Mouse (Mus musculus): ENCODE measurements at regions not wholly inside any gene's neighbourhood (a gene's known extent, or its start where the extent isn't known, plus 50 kb on each side); places are given as distances from the start of the nearest gene placed in this dataset.

GRCm38 (mm10) chr3:35688111-35688510 is 65.8 kb upstream of the Atp11b start:
- 74% methylated on average over 5 of the region's 5 CpGs for WGBS
- no peaks in the 10 kb centered on the region for H3K36me3 ChIP-seq
- DNase-seq (ENCODE audit: low spot score), result no peak
- H3K27ac ChIP-seq, result no peak overlapping the region
- no peak overlapping the region for H3K4me3 ChIP-seq
- no peaks in the 10 kb centered on the region for H3K9me3 ChIP-seq (replicated peaks)
- no peaks in the 10 kb centered on the region for H3K4me1 ChIP-seq
- H3K27me3 ChIP-seq (ENCODE audit: low read depth, poor library complexity, severe bottlenecking), result no peaks in the 10 kb centered on the region

- 29% methylated on average over 4 of the region's 4 CpGs for WGBS
- Histone ChIP-seq H3K36me3 (no peaks in the 10 kb centered on the region), H3K4me1 (no peaks in the 10 kb centered on the region), H3K4me3 (no peak overlapping the region), H3K9me3 (replicated peaks) (no peaks in the 10 kb centered on the region), H3K27ac (no peak overlapping the region), H3K27me3 (ENCODE audit: low read depth, poor library complexity, severe bottlenecking) (no peaks in the 10 kb centered on the region)
- DNase-seq (ENCODE audit: low spot score), result no peak
Measured at GRCm38 (mm10) chr3:35688781-35689180, 65.1 kb upstream of the Atp11b start.

- Histone ChIP-seq H3K4me1 (no peaks in the 10 kb centered on the region), H3K27me3 (ENCODE audit: low read depth, poor library complexity, severe bottlenecking) (no peaks in the 10 kb centered on the region), H3K36me3 (no peaks in the 10 kb centered on the region), H3K4me3 (no peak overlapping the region), H3K9me3 (replicated peaks) (no peaks in the 10 kb centered on the region), H3K27ac (no peak overlapping the region)
- peak; percentile 58 for DNase-seq (ENCODE audit: low spot score)
- 52% methylated on average over 6 of the region's 6 CpGs for WGBS
Measured at GRCm38 (mm10) chr3:35693039-35693438, 60.9 kb upstream of the Atp11b start.

- Histone ChIP-seq H3K36me3 (no peaks in the 10 kb centered on the region), H3K27ac (no peak overlapping the region), H3K4me1 (no peaks in the 10 kb centered on the region), H3K9me3 (replicated peaks) (no peaks in the 10 kb centered on the region), H3K4me3 (no peak overlapping the region), H3K27me3 (ENCODE audit: low read depth, poor library complexity, severe bottlenecking) (no peaks in the 10 kb centered on the region)
- no peak for DNase-seq (ENCODE audit: low spot score)
- WGBS, result 89% methylated on average over 12 of the region's 12 CpGs
Measured at GRCm38 (mm10) chr3:35693551-35693950, 60.4 kb upstream of the Atp11b start.

- Histone ChIP-seq H3K4me1 (no peaks in the 10 kb centered on the region), H3K4me3 (no peak overlapping the region), H3K27ac (no peak overlapping the region), H3K27me3 (ENCODE audit: low read depth, poor library complexity, severe bottlenecking) (no peaks in the 10 kb centered on the region), H3K36me3 (no peaks in the 10 kb centered on the region), H3K9me3 (replicated peaks) (no peaks in the 10 kb centered on the region)
- no peak for DNase-seq (ENCODE audit: low spot score)
- WGBS, result 88% methylated on average over 4 of the region's 4 CpGs
Measured at GRCm38 (mm10) chr3:35694241-35694640, 59.7 kb upstream of the Atp11b start.

GRCm38 (mm10) chr3:35695859-35696258 is 58.0 kb upstream of the Atp11b start:
- Histone ChIP-seq H3K9me3 (replicated peaks) (no peaks in the 10 kb centered on the region), H3K36me3 (no peaks in the 10 kb centered on the region), H3K27me3 (ENCODE audit: low read depth, poor library complexity, severe bottlenecking) (no peaks in the 10 kb centered on the region), H3K4me1 (no peaks in the 10 kb centered on the region), H3K27ac (no peak overlapping the region), H3K4me3 (no peak overlapping the region)
- 69% methylated on average over 3 of the region's 3 CpGs for WGBS
- DNase-seq (ENCODE audit: low spot score), result no peak

GRCm38 (mm10) chr3:35699266-35699665 is 54.6 kb upstream of the Atp11b start:
- Histone ChIP-seq H3K4me1 (0 out of 2 replicates have a peak, but pooled peaks cover 3% of the 10 kb centered on the region), H3K27ac (no peak overlapping the region), H3K9me3 (replicated peaks) (no peaks in the 10 kb centered on the region), H3K36me3 (no peaks in the 10 kb centered on the region), H3K4me3 (no peak overlapping the region), H3K27me3 (ENCODE audit: low read depth, poor library complexity, severe bottlenecking) (no peaks in the 10 kb centered on the region)
- WGBS, result 92% methylated on average over 2 of the region's 2 CpGs
- DNase-seq (ENCODE audit: low spot score), result no peak

GRCm38 (mm10) chr3:35699979-35700378 is 53.9 kb upstream of the Atp11b start:
- no peak overlapping the region for H3K4me3 ChIP-seq
- H3K9me3 ChIP-seq (replicated peaks), result no peaks in the 10 kb centered on the region
- no peak for DNase-seq (ENCODE audit: low spot score)

GRCm38 (mm10) chr3:35703528-35704327 is 50.2 kb upstream of the Atp11b start:
- Histone ChIP-seq H3K27ac (no peak overlapping the region), H3K9me3 (replicated peaks) (no peaks in the 10 kb centered on the region), H3K27me3 (ENCODE audit: low read depth, poor library complexity, severe bottlenecking) (no peaks in the 10 kb centered on the region), H3K36me3 (no peaks in the 10 kb centered on the region), H3K4me3 (no peak overlapping the region), H3K4me1 (0 out of 2 replicates have a peak, but pooled peaks cover 3% of the 10 kb centered on the region)
- WGBS, result 71% methylated on average over 8 of the region's 8 CpGs
- no peak for DNase-seq (ENCODE audit: low spot score)

More at GRCm38 (mm10) chr3:35699979-35700378, 53.9 kb upstream of the Atp11b start:
- Histone ChIP-seq H3K36me3 (no peaks in the 10 kb centered on the region), H3K27ac (no peak overlapping the region), H3K27me3 (ENCODE audit: low read depth, poor library complexity, severe bottlenecking) (no peaks in the 10 kb centered on the region), H3K4me1 (0 out of 2 replicates have a peak, but pooled peaks cover 3% of the 10 kb centered on the region)
